Mouse (Mus musculus) WW6 (cell line): Measurements from ENCODE around the gene Larp4.
"Not testable (repeated sequence)": the region's sequence is repeated elsewhere in the genome, so short reads cannot be mapped to it uniquely, and the experiment has no call there.

Experiments
- DNase-seq: peaks from one replicate; pipeline ENCODE4 v3.0.0-alpha.2; 2013; ENCODE audit warnings: low read depth, low spot score

Larp4 gene

DNA sequence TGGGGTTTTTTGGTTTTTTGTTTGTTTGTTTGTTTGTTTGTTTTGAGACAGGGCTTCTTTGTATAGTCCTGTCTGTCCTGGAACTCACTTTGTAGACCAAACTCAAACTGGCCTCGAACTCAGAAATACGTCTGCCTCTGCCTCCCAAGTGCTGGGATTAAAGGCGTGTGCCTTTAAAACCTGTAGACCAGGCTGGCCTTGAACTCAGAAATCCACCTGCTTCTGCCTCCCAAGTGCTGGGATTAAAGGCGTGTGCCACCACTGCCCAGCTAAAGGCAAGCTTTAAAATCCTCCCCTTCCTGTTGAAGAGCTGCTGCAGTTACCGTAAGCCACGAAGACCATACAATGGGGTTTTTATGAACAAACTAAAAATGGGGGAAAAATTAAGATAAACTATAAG is at the start of gene Larp4:
Larp4 (plus strand) TSS at position 301 of the 400 bp plus-strand sequence.
- DNase-seq, result not testable (repeated sequence)

- no peak for DNase-seq
Measured at GRCm38 (mm10) chr15:99931231-99931630, 38.6 kb upstream of the Larp4 start.

DNA sequence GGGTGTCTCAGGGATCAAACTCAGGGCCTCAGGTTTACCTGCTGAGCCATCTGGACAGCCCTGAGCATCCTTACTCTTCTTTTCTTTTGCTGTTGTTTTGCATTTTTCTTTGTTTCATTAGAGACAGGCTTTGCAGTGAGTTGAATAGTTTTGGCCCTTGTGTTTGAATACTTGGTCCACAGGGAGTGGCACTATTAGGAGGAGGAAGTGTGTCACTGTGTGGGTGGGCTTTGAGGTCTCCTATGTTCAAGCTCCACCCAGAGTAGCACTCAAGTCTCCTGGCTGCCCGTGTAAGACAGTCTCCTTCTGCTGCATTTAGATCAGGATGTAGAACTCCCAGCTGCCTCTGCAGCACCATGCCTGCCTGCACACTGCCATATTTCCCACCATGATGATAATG is 35.4 kb upstream of the Larp4 start:
- no peak for DNase-seq

- DNase-seq, result no peak
Measured at GRCm38 (mm10) chr15:99936659-99937058, 33.2 kb upstream of the Larp4 start.

GRCm38 (mm10) chr15:99937841-99938240 is 32.0 kb upstream of the Larp4 start:
- DNase-seq, result no peak

GRCm38 (mm10) chr15:99940426-99940825 is 29.4 kb upstream of the Larp4 start:
- DNase-seq, result no peak

- no peak for DNase-seq
Measured at GRCm38 (mm10) chr15:99940970-99941630, 28.8 kb upstream of the Larp4 start.

DNA sequence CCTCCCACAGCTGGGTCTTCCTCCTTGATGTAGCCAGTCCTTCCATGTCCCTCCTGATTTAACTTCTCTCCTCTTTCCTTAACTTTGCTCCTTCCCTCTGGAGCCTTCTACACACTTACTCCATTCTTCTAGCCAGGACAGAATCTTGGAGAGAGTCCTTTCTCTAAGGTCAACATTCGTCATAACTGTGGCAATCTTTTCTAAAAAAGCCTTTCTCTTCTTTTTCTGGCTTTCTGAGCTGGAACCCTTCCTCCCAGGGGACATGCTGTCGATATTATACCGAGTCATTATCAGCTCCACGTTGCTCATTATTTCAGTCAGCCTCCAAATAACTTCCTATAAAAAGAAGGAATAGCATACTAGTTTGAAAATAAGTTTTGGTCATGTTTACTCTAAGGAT is 14.5 kb upstream of the Larp4 start:
- no peak for DNase-seq

DNA sequence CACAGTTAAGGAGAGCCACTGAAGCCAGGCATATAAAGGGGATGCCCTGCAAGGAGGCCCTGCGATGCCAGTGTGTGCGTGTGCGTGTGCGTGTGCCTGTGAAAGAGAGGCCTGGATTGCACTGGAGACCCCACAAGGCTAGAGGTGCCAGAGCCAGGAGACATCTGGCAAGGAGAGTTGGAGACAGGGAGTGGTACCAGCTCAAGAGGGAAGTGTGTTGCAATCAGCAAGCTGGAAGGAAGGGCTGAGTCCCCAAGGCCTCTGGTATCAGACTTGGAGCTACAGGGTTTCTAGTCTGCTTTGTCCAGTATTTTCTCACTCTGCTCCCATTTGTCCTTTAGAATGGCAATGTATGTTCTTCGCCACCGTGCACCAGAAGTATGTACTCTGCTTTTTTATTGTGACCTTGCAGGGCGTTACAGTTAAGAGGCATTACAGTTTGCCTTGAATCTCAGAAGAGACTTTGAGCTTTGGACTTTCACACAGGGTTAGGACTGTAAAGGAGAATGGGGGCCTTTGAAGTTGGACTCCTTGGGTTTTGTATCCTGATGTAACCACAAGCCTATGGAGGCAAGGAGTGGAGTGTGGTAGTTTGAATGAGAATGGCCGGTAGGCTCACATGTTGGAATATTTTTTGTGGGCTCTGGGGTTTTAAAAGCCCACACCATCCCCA is 4.6 kb upstream of the Larp4 start:
- DNase-seq, result no peak

DNA sequence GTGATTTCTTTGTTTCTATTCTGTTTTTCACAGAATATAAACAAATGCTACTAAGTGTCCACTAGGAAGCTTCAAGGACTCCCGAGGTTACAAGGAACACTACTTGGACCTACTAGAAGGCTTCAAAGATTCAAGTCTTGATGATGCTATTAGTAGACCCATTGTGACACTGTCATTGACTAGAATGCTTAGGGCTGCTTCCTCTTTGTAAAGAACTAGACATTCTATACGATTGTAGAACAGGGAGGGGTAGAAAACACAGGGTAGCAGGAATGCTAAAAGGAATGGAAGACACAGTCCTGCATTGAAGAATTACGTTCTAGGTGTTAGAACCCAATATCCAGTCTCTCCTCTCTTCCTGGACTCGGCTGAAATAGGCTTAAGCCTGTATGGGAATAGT is 2.9 kb upstream of the Larp4 start, which contains the start of gene Fam186a:
Fam186a (minus strand) TSS at position 101 of the 400 bp plus-strand sequence.
- DNase-seq, result no peak

GRCm38 (mm10) chr15:99970606-99971005 is 741 bp downstream of the Larp4 start:
- DNase-seq, result no peak

DNA sequence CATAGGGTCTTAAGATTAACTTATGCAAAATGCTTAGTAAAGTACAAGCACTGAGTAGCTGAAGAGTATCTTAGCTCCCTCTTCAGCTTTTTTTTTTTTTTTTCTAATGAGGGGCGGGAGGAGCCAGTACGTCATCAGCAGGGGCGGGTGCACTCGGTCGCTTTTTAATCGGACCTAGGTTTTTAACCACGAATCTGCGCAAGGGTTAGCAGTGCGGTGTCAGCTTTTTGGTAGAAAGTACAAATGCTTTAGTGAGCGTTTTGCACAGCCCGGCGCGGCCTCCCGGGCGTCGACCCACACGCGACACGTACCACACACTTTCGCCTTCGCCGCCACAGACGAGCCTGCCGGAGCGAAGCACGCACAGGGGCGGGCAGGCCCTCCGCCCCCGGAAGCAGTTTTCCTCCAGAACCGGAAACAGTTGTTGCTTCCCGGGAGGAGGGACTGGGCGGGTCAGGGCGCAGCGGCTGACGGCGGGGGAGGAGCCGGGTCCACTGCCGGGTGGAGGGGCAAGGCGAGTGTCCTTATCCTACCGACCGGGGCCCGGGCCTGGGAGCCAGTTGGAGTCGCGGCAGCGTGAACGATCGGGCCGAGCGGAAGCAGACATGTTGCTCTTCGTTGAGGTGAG is 2.6 kb downstream of the Larp4 start:
- DNase-seq, result peak; percentile 80

GRCm38 (mm10) chr15:99972989-99973911 is 3.4 kb downstream of the Larp4 start:
- DNase-seq, result peak; percentile 67

GRCm38 (mm10) chr15:99974476-99975220 is 4.8 kb downstream of the Larp4 start:
- DNase-seq, result no peak

DNA sequence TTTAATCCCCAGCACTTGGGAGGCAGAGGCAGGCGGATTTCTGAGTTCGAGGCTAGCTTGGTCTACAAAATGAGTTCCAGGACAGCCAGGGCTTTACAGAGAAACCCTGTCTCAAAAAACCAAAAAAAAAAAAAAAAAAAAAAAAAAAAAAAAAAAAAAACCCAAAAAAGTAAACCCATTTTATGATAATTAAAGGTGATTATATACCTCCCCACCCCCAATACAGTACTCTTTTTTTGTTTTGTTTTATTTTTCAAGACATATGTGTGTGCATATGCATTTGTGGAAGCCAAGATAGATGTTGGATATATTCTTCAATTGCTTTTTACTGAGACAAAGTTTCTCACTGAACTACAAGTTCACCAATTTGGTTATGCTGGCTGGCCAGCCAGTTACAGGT is 6.3 kb downstream of the Larp4 start:
- DNase-seq, result not testable (repeated sequence)

DNA sequence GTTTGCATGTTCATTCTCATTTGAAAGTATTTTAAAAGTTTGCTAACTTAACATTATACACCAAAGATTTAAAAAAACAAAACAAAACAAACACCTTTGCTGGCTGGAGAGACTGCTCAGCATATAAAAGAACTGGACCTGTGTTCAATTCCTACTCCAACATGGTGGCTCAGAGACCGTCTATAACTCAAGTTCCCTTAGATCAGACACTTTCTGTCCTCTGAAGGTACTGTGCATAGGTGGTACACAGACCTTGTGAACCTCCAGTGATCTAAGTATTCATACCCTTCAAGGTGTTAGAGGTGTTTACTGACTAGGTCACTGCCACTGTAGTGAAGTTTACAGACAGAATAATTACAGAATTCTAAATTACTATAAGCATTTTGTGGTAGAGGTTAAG is 9.4 kb downstream of the Larp4 start:
- DNase-seq, result no peak

GRCm38 (mm10) chr15:99979715-99980114 is 9.8 kb downstream of the Larp4 start:
- DNase-seq, result no peak

GRCm38 (mm10) chr15:99993100-99993499 is 23.2 kb downstream of the Larp4 start:
- no peak for DNase-seq

DNA sequence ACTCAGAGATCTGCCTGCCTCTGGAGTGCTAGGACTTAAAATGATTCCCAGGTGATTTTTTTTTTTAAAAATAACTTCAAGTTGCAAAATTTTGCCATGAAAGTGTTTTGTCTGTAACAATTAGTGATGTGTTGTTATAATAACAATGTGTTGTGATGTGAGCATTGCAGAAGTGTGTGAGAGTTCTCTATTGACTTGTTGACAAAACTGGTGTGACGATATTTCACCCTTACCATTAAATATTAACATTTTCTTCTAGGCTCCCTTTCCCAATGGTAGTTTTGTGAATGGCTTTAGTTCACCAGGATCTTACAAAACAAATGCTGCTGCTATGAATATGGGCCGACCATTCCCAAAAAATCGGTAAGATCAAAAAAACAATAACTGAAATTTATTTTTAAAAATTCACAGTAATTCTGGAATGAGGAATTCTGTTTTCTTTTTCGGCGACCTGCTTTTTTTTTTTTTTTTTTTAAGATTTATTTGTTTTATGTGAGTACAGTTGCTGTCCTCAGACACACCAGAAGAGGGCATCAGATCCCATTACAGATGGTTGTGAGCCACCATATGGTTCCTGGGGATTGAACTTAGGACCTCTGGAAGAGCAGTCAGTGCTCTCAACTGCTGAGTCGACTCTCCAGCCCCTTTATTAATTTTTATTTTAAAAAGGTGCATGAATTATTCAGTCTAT is 27.4 kb downstream of the Larp4 start:
- DNase-seq, result no peak

DNA sequence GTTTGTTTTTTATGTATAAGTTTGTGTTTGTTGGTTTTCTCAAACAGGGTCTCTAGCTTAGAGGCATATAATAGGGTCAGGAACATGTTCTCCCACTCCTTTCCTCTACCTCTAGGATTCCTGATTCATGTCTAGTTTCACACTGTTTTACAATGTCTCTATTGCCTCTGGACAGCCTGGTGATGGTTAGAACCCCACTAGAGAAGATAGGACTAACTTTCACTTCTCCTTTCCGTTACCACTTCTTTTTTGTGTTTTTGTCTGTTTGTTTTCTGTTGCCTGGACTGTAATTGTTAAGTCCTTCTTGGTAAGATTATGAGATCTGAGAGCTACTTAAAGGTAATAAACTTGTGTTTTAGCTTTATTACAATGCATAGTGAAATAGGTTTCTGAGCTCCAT is 29.5 kb downstream of the Larp4 start:
- DNase-seq, result no peak
